Mouse (Mus musculus): ENCODE measurements around the gene Fam168a. TPM values are rescaled to one million over a fixed set of nuclear protein-coding genes. Genes with fewer than 3 reads are reported as not detected.

Gene Fam168a
- polyA plus RNA-seq, 1 experiment from 2014 or later: 5.3 TPM

DNA sequence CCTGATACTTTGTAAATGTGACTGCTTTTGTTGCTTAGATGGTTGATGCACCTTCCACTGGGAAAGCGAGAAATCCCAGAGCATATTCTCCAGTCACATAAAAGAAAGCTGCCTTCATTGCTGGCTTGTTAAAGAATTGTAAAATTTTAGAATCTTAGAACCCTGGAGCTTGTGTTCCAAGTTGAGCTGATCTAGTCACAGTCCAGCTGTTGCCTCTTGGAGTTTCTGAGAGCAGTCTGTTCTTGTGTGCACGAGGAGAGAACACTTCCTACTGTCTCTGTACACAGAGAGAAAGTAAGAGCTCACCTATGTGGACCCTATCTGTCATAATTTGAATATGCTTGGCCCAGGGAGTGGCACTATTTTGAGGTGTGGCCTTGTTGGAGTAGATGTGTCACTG lies 122.1 kb downstream of the Fam168a start:
- Histone ChIP-seq H3K4me3 (replicated peaks) (no peak overlapping the region), H3K9me3 (replicated peaks) (no peaks in the 10 kb centered on the region), H3K4me1 (replicated peaks) (peaks cover 7% of the 10 kb centered on the region), H3K36me3 (replicated peaks) (0 out of 2 replicates have a peak, but pooled peaks cover 2% of the 10 kb centered on the region), H3K4me2 (no peak overlapping the region), H3K9ac (no peak overlapping the region), H3K27ac (replicated peaks) (no peak overlapping the region), H3K27me3 (no peaks in the 10 kb centered on the region)
- WGBS (ENCODE audit: insufficient replicate concordance): 67% methylated on average over 2 of the region's 2 CpGs
- no peak for ATAC-seq (ENCODE audit: insufficient read depth)

DNA sequence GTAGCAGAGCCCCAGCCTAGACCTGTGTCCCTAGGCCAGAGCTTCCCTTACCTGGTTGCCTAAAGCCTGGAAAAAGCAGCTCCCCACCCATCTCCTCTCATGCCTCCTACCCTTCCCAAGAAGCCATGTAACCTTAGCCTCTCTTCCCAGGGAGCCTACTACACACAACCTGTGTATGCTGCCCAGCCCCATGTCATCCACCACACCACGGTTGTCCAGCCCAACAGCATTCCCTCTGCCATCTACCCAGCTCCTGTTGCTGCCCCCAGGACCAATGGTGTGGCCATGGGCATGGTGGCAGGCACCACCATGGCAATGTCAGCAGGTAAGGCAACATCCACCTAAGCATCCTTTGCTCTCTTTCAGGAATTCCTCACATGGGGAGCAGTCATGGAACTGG lies 127.4 kb downstream of the Fam168a start:
- 55% methylated on average over 1 of the region's 1 CpGs for WGBS (ENCODE audit: insufficient replicate concordance)
- no peak overlapping the region for H3K4me3 ChIP-seq (replicated peaks)
- peaks cover 37% of the 10 kb centered on the region for H3K4me1 ChIP-seq (replicated peaks)
- no peaks in the 10 kb centered on the region for H3K27me3 ChIP-seq
- H3K36me3 ChIP-seq (replicated peaks): 0 out of 2 replicates have a peak, but pooled peaks cover 10% of the 10 kb centered on the region
- H3K9me3 ChIP-seq (replicated peaks): no peaks in the 10 kb centered on the region
- no peak overlapping the region for H3K4me2 ChIP-seq
- ATAC-seq (ENCODE audit: insufficient read depth): no peak
- H3K9ac ChIP-seq: no peak overlapping the region
- no peak overlapping the region for H3K27ac ChIP-seq (replicated peaks)

DNA sequence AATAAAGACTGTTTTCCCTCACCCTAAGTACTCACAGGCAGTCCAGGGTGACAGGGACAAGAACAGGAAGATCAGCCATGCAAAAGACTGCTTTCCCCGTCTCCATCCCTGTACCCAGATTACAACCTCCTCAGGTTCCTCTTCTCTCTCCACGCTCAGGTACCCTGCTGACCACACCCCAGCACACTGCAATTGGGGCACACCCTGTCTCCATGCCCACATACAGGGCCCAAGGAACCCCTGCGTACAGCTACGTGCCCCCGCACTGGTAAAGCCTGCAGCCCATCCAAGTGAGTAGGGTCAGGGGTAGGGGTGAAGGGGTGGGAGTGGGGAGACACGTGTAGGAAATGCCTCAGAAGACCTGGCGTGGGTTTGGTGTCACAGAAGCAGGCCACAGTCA lies 128.7 kb downstream of the Fam168a start:
- Histone ChIP-seq H3K9me3 (replicated peaks) (no peaks in the 10 kb centered on the region), H3K4me2 (no peak overlapping the region), H3K4me3 (replicated peaks) (no peak overlapping the region), H3K27ac (replicated peaks) (no peak overlapping the region), H3K9ac (no peak overlapping the region), H3K36me3 (replicated peaks) (0 out of 2 replicates have a peak, but pooled peaks cover 10% of the 10 kb centered on the region), H3K27me3 (no peaks in the 10 kb centered on the region), H3K4me1 (replicated peaks) (peaks cover 49% of the 10 kb centered on the region)
- WGBS (ENCODE audit: insufficient replicate concordance): 80% methylated on average over 7 of the region's 7 CpGs
- ATAC-seq (ENCODE audit: insufficient read depth): no peak

DNA sequence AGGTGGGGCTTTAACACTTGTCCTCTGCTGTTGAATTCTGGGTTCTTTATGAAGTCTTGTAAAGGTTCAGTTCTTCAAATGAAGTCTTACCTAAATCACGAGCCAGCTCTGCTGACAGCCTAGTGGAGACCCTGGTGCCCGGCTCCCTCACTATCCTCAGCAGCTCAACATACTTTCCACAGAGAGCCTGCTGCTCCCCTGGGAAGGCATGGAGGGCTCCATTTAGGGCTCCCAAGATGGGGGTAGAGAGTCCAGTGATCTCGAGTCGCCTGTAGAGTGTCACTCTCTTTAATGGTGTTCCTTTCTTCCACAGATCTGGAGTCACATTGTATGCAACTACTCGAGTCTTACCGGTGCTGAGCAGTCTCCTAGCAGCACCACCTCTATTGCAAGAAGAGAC lies 129.3 kb downstream of the Fam168a start:
- ATAC-seq (ENCODE audit: insufficient read depth): no peak
- H3K27ac ChIP-seq (replicated peaks): no peak overlapping the region
- H3K4me3 ChIP-seq (replicated peaks): no peak overlapping the region
- WGBS (ENCODE audit: insufficient replicate concordance): 78% methylated on average over 6 of the region's 6 CpGs
- peaks cover 54% of the 10 kb centered on the region for H3K4me1 ChIP-seq (replicated peaks)
- no peaks in the 10 kb centered on the region for H3K27me3 ChIP-seq
- H3K9ac ChIP-seq: no peak overlapping the region
- H3K4me2 ChIP-seq: no peak overlapping the region
- no peaks in the 10 kb centered on the region for H3K9me3 ChIP-seq (replicated peaks)
- 0 out of 2 replicates have a peak, but pooled peaks cover 10% of the 10 kb centered on the region for H3K36me3 ChIP-seq (replicated peaks)

GRCm38 (mm10) chr7:100836657-100837056 lies 130.2 kb downstream of the Fam168a start:
- Histone ChIP-seq H3K4me1 (replicated peaks) (peaks cover 60% of the 10 kb centered on the region), H3K27me3 (no peaks in the 10 kb centered on the region), H3K4me2 (no peak overlapping the region), H3K4me3 (replicated peaks) (no peak overlapping the region), H3K36me3 (replicated peaks) (0 out of 2 replicates have a peak, but pooled peaks cover 11% of the 10 kb centered on the region), H3K27ac (replicated peaks) (no peak overlapping the region), H3K9ac (no peak overlapping the region), H3K9me3 (replicated peaks) (no peaks in the 10 kb centered on the region)
- ATAC-seq (ENCODE audit: insufficient read depth): no peak
- WGBS (ENCODE audit: insufficient replicate concordance): 86% methylated on average over 10 of the region's 10 CpGs

GRCm38 (mm10) chr7:100837701-100838100 lies 131.3 kb downstream of the Fam168a start:
- no peak overlapping the region for H3K4me3 ChIP-seq (replicated peaks)
- H3K9ac ChIP-seq: no peak overlapping the region
- H3K27ac ChIP-seq (replicated peaks): 0 out of 2 replicates have a peak overlapping the region, but pooled peaks have one; percentile 0
- no peaks in the 10 kb centered on the region for H3K9me3 ChIP-seq (replicated peaks)
- no peak overlapping the region for H3K4me2 ChIP-seq
- H3K27me3 ChIP-seq: no peaks in the 10 kb centered on the region
- ATAC-seq (ENCODE audit: insufficient read depth): no peak
- peaks cover 68% of the 10 kb centered on the region for H3K4me1 ChIP-seq (replicated peaks)
- H3K36me3 ChIP-seq (replicated peaks): peaks cover 18% of the 10 kb centered on the region
- WGBS (ENCODE audit: insufficient replicate concordance): 77% methylated on average over 1 of the region's 1 CpGs

DNA sequence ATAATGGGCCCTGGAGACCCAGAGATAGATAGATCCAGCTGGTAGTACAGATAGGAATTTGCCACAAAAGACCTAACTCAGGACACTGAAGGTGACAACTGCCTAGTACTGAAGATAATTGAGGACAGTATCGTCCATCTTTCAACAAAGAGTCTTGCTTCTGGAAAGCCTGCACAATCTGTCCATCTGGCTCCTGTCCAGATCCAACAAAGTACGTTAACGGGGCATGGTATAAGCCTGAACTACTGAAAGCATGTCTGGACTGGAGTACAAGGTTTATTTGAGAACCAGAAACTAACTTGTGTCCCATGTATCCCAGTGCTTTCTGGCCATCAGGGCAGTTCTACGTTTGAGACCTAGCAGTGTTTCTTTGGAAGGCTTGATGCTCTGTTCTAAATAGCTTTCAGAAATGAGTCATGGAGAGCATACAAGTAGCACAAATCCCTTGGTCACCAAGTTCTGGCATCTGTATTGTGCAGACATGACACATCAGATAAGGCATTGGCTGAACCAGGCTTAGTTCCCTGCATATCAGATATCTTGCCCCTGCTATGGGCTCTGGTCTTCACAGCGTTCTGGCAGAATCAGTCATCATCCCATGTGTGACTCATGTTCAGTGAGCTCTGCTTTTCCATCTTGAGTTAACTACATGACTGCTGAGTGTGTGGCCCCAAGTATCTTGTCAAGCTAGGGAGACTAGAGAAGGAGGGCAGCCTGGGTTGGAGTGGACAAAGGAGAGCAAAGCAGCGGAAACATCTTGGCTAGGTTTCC lies 133.4 kb downstream of the Fam168a start:
- Histone ChIP-seq H3K27me3 (no peaks in the 10 kb centered on the region), H3K4me3 (replicated peaks) (no peak overlapping the region), H3K9ac (no peak overlapping the region; the same call in 1 of the 2 replicates), H3K4me2 (peak overlapping the region; percentile 1; the same call in 1 of the 2 replicates), H3K27ac (replicated peaks) (peak overlapping the region; percentile 68), H3K9me3 (replicated peaks) (no peaks in the 10 kb centered on the region), H3K4me1 (replicated peaks) (peaks cover 82% of the 10 kb centered on the region), H3K36me3 (replicated peaks) (peaks cover 20% of the 10 kb centered on the region)
- 63% methylated on average over 6 of the region's 6 CpGs for WGBS (ENCODE audit: insufficient replicate concordance)
- no peak for ATAC-seq (ENCODE audit: insufficient read depth)

DNA sequence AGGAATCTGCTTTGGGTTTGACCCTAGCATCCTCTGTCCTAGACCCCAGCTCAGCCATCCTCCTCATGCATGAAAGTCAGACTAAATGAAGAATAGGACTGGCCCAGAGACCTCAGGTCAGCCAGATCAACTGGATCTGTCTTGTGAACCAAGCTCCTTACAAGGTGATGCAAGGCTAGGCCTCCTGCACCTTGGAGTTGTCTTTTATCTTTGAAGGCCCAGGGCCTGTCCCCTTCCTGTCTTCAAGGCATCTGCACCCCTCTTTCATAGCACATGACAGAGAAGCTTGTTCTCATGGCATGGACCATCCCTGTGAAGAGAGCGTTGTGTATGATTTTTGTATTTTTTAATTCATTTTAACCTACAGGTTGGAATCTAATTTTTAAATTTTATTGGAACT lies 134.5 kb downstream of the Fam168a start:
- Histone ChIP-seq H3K4me1 (replicated peaks) (peaks cover 82% of the 10 kb centered on the region), H3K4me2 (no peak overlapping the region), H3K36me3 (replicated peaks) (peaks cover 25% of the 10 kb centered on the region), H3K9ac (no peak overlapping the region), H3K27me3 (no peaks in the 10 kb centered on the region), H3K4me3 (replicated peaks) (no peak overlapping the region), H3K27ac (replicated peaks) (peak overlapping the region; percentile 68), H3K9me3 (replicated peaks) (no peaks in the 10 kb centered on the region)
- 58% methylated on average over 1 of the region's 1 CpGs for WGBS (ENCODE audit: insufficient replicate concordance)
- ATAC-seq (ENCODE audit: insufficient read depth): no peak

GRCm38 (mm10) chr7:100841608-100842007 lies 135.2 kb downstream of the Fam168a start:
- Histone ChIP-seq H3K4me2 (no peak overlapping the region), H3K4me1 (replicated peaks) (peaks cover 82% of the 10 kb centered on the region)
- WGBS (ENCODE audit: insufficient replicate concordance): 85% methylated on average over 6 of the region's 6 CpGs

DNA sequence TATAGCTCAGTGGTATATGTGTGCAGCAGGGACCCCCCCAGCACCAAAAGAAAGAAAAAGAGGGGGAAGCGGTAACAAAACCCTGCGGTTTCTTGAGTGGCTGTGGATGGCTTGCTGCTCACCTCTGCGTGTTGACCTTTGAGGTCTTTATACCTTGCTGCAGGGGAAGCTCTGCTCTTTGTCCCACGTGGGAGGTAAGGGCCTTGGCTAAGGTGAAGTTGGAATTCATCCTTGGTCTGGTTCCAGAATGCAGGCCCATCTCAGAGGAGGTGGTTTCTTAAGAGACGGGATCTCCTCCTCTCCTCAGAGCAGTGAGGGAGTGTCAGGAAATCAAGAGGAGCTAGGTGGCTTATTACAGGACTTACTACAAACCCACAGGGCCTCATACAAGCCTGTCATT lies 135.7 kb downstream of the Fam168a start:
- Histone ChIP-seq H3K9ac (no peak overlapping the region), H3K4me1 (replicated peaks) (peaks cover 86% of the 10 kb centered on the region), H3K27me3 (no peaks in the 10 kb centered on the region), H3K27ac (replicated peaks) (peak overlapping the region; percentile 58), H3K4me3 (replicated peaks) (no peak overlapping the region), H3K36me3 (replicated peaks) (peaks cover 33% of the 10 kb centered on the region), H3K9me3 (replicated peaks) (no peaks in the 10 kb centered on the region), H3K4me2 (no peak overlapping the region)
- ATAC-seq (ENCODE audit: insufficient read depth): no peak
- 92% methylated on average over 5 of the region's 5 CpGs for WGBS (ENCODE audit: insufficient replicate concordance)

More at GRCm38 (mm10) chr7:100841608-100842007, 135.2 kb downstream of the Fam168a start:
- Histone ChIP-seq H3K27ac (replicated peaks) (peak overlapping the region; percentile 58), H3K27me3 (no peaks in the 10 kb centered on the region), H3K4me3 (replicated peaks) (no peak overlapping the region), H3K9ac (no peak overlapping the region), H3K9me3 (replicated peaks) (no peaks in the 10 kb centered on the region), H3K36me3 (replicated peaks) (peaks cover 27% of the 10 kb centered on the region)
- ATAC-seq (ENCODE audit: insufficient read depth): no peak

- Histone ChIP-seq H3K4me2 (peak overlapping the region; percentile 78), H3K9ac (peak overlapping the region; percentile 55), H3K4me1 (replicated peaks) (peaks cover 89% of the 10 kb centered on the region), H3K27ac (replicated peaks) (peak overlapping the region; percentile 99), H3K4me3 (replicated peaks) (peak overlapping the region; percentile 39), H3K36me3 (replicated peaks) (peaks cover 50% of the 10 kb centered on the region), H3K27me3 (no peaks in the 10 kb centered on the region), H3K9me3 (replicated peaks) (no peaks in the 10 kb centered on the region)
- peak; percentile 85 for ATAC-seq (ENCODE audit: insufficient read depth)
- WGBS (ENCODE audit: insufficient replicate concordance): 19% methylated on average over 2 of the region's 2 CpGs
These were observed 137.4 kb downstream of the Fam168a start for GRCm38 (mm10) chr7:100843866-100844265.

Measured in liver, embryonic 15.5 days (tissue).